Comparison of ENCODE assay signal across 18 mouse cellular contexts in the genomic region with DNA sequence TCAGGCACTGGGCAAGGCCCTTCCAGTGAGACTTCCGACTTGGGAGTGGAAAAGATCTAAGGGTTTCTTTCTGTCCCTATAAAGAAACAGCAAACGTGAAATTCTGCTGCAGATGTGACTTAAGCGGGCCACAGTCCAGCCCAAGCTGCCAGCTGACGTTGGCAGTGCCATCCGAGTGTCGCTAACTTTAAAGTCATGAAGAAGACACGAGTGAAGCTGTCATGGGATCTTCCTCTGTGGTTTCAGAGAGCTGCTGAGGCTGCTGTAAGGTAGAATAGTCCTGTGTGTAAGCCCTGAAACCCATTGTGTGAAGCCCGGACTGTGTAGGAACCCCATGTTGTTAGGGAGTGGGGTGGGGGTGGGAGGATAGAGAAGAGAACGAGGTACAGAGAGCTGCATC. TPM values are rescaled to one million over a fixed set of nuclear protein-coding genes. Genes with fewer than 3 reads are reported as not detected.
DNase-seq lines count a peak whose midpoint lies in the region; TF ChIP-seq lines count a peak whose summit lies in the region.
"Had no signal": no experiment of that assay in that cellular context is flagged by ENCODE, and none has a peak within 500 bp of the region (broad histone marks: within the 10 kb centered on the region; RNA-seq: fewer than 3 reads in every experiment).

No protein-coding gene starts in this region.

- WGBS in thymus, adult 2 months, result 8% methylated on average over 9 of the region's 9 CpGs

- no peak for TF ChIP-seq CTCF in thymus, adult 2 months (IDR thresholded peaks at IDR 0.05; ENCODE audit: borderline replicate concordance, control insufficient read depth, extremely low read depth, insufficient read depth, low read length, poor library complexity)

- no peak overlapping the region for H3K4me3 ChIP-seq in thymus, adult 2 months (ENCODE audit: control insufficient read depth, insufficient read depth, low read length)
- H3K4me3 ChIP-seq: embryonic facial prominence, embryonic 12.5 days; forebrain, embryonic 15.5 days had no signal

- no peaks in the 10 kb centered on the region for H3K27me3 ChIP-seq in thymus, adult 2 months (ENCODE audit: control insufficient read depth, insufficient read depth, low read length)
- H3K27me3 ChIP-seq: embryonic facial prominence, embryonic 12.5 days; forebrain, embryonic 15.5 days; hindbrain, embryonic 15.5 days had no signal

- H3K4me1 ChIP-seq in thymus, adult 2 months (replicated peaks; ENCODE audit: control insufficient read depth, insufficient read depth, low read length), result peaks cover 24% of the 10 kb centered on the region
- H3K4me1 ChIP-seq: embryonic facial prominence, embryonic 12.5 days had no signal

- peak overlapping the region; percentile 10 for H3K27ac ChIP-seq in thymus, adult 2 months (ENCODE audit: control insufficient read depth, insufficient read depth, low read length)
- H3K27ac ChIP-seq: embryonic facial prominence, embryonic 12.5 days; forebrain, embryonic 15.5 days had no signal

- H3K36me3 ChIP-seq in thymus, adult 2 months (ENCODE audit: control insufficient read depth, insufficient read depth, low read length), result no peaks in the 10 kb centered on the region
- H3K36me3 ChIP-seq: embryonic facial prominence, embryonic 12.5 days; forebrain, embryonic 15.5 days; hindbrain, embryonic 15.5 days had no signal

- DNase-seq in thymus, adult 2 months, result peak; percentile 18
- no peak for DNase-seq in thymus, postnatal 4 days
- DNase-seq in CD8-positive naive resting alpha-beta T cell, adult 2 months (ENCODE audit: low read depth in 2 of 2, low spot score in 2 of 2), result peak; percentile 35 to 48
- peak; percentile 76 for DNase-seq in naive thymus-derived CD4-positive, alpha-beta T cell, adult 2 months (ENCODE audit: low read depth)
- DNase-seq in thymus, postnatal 25 days, result peak; percentile 21
- DNase-seq in right cerebral cortex, postnatal 25 days, result no peak
- DNase-seq in ovary, postnatal 10 days (ENCODE audit: low spot score), result no peak
- DNase-seq: adrenal gland, postnatal 14 days; cerebellum, adult 11-12 months; cerebellum, adult 9-10 months; cerebellum, postnatal 25 days; gastrocnemius, postnatal 36 days; heart, postnatal 36 days had no signal

- no peak for TF ChIP-seq POLR2A in thymus, adult 2 months (IDR thresholded peaks at IDR 0.05; ENCODE audit: control insufficient read depth, extremely low read depth, insufficient read depth, low read length, poor library complexity)

RNA-seq across cellular contexts. Expression of gene Zfp3, which starts 1.4 kb away (rescaled TPM):
- polyA plus RNA-seq in thymus, adult 2 months (2012; rRNA removed), result 3.9 and 4.6 TPM in 2 replicates

RNA-seq across cellular contexts. Expression of gene Scimp, which starts 49.7 kb away (rescaled TPM):
- 2.4 and 3.1 TPM in 2 replicates for polyA plus RNA-seq in thymus, adult 2 months (2012; rRNA removed)
- polyA plus RNA-seq: C2C12; embryonic facial prominence, embryonic 12.5 days; forebrain, embryonic 11.5 days; forebrain, embryonic 15.5 days; hindbrain, embryonic 15.5 days had no signal

Comparison
In these comparisons a context has a peak if more than half of its experiments do, and no peak if none do; other contexts are left out.
1. DNase-seq: peak in thymus, adult 2 months (single experiment), CD8-positive naive resting alpha-beta T cell, adult 2 months (2 of 2), naive thymus-derived CD4-positive, alpha-beta T cell, adult 2 months (single experiment) and thymus, postnatal 25 days (single experiment); none in thymus, postnatal 4 days (single experiment), right cerebral cortex, postnatal 25 days (single experiment) and ovary, postnatal 10 days (single experiment).